Mouse (Mus musculus) lung, embryonic 14.5 days (tissue): ENCODE data around the gene Ube2c. TPM values are rescaled to one million over a fixed set of nuclear protein-coding genes. Genes with fewer than 3 reads are reported as not detected.

Experiments
- ATAC-seq: fragments of 200-750 bp; cut with Nextera tagmentation; 2 replicates; pipeline ENCODE4 v1.8.0; 2017; ENCODE audit warnings: mild to moderate bottlenecking, moderate TSS enrichment, moderate library complexity; ENCODE audit not compliant: insufficient read depth
- DNase-seq: peaks from one replicate; pipeline ENCODE4 v3.0.0-alpha.2; 2015
- H3K27ac ChIP-seq: fragments of 300-500 bp; sonication (generic); 2 replicates; pipeline ENCODE4 v1.5.1; 2014; ENCODE audit warnings: low read depth, mild to moderate bottlenecking, moderate library complexity
- H3K27me3 ChIP-seq: fragments of 300-500 bp; sonication (generic); 2 replicates; pipeline ENCODE4 v1.6.1; 2014; ENCODE audit warnings: low read length, control low read depth; ENCODE audit not compliant: insufficient read depth
- H3K36me3 ChIP-seq: fragments of 300-500 bp; sonication (generic); 2 replicates; pipeline ENCODE4 v1.6.1; 2014; ENCODE audit warnings: control low read depth; ENCODE audit not compliant: insufficient read depth
- H3K4me1 ChIP-seq: fragments of 300-500 bp; sonication (generic); 2 replicates; pipeline ENCODE4 v1.6.1; 2014; ENCODE audit warnings: antibody characterized with exemption, control low read depth; ENCODE audit not compliant: insufficient read depth
- H3K4me2 ChIP-seq: fragments of 300-500 bp; sonication (generic); 2 replicates; pipeline ENCODE4 v1.6.1; 2014; ENCODE audit warnings: mild to moderate bottlenecking
- H3K4me3 ChIP-seq: fragments of 300-500 bp; sonication (generic); 2 replicates; pipeline ENCODE4 v1.5.1; 2014; ENCODE audit warnings: low read depth, low read length
- H3K9ac ChIP-seq: fragments of 300-500 bp; sonication (generic); 2 replicates; pipeline ENCODE4 v1.6.1; 2014
- H3K9me3 ChIP-seq: fragments of 300-500 bp; sonication (generic); 2 replicates; pipeline ENCODE4 v1.6.1; 2016; ENCODE audit warnings: low read depth, low read length, control low read depth
- CTCF ChIP-seq: IDR thresholded peaks from 2 replicates; pipeline ENCODE4 v1.5.1; 2016; ENCODE audit warnings: antibody characterized with exemption, low read depth
- WGBS: fragments of 180-500 bp; shearing (Covaris S2); extraction: QIAGEN DNeasy Blood & Tissue Kit; methylation state at CpG from one replicate; pipeline ENCODE4 v1.1.7; 2014; 5-methylcytosine and 5-hydroxymethylcytosine counted together
- polyA plus RNA-seq: library from polyadenylated mRNA; unstranded; fragments of >200 nt; fragmentation: Nextera tagmentation; extraction: Ambion mirVana; gene quantifications from 2 replicates; pipeline ENCODE4 v1.2.1, GENCODE M21; 2014

Ube2c gene
- polyA plus RNA-seq, 1 experiment from 2014 or later, result 619 TPM

- no peak overlapping the region for H3K27ac ChIP-seq
- no peaks in the 10 kb centered on the region for H3K27me3 ChIP-seq
- H3K4me2 ChIP-seq, result no peak overlapping the region
- H3K9ac ChIP-seq, result no peak overlapping the region
- H3K9me3 ChIP-seq, result no peaks in the 10 kb centered on the region
- 95% methylated on average over 4 of the region's 4 CpGs for WGBS
- H3K4me1 ChIP-seq, result no peaks in the 10 kb centered on the region
- no peak overlapping the region for H3K4me3 ChIP-seq
- DNase-seq (no peak), ATAC-seq (no peak)
- peaks cover 88% of the 10 kb centered on the region for H3K36me3 ChIP-seq
- no peak for TF ChIP-seq CTCF
Observed at GRCm38 (mm10) chr2:164761971-164762370, 7.7 kb upstream of the Ube2c start.

GRCm38 (mm10) chr2:164762593-164762992 lies 7.1 kb upstream of the Ube2c start:
- Histone ChIP-seq H3K4me3 (no peak overlapping the region), H3K36me3 (peaks cover 88% of the 10 kb centered on the region), H3K9ac (no peak overlapping the region), H3K9me3 (no peaks in the 10 kb centered on the region), H3K4me2 (no peak overlapping the region), H3K27ac (no peak overlapping the region), H3K27me3 (no peaks in the 10 kb centered on the region), H3K4me1 (no peaks in the 10 kb centered on the region)
- TF ChIP-seq CTCF, result no peak
- ATAC-seq (no peak), DNase-seq (no peak)
- WGBS, result 81% methylated on average over 7 of the region's 7 CpGs

- peaks cover 66% of the 10 kb centered on the region for H3K36me3 ChIP-seq
- no peaks in the 10 kb centered on the region for H3K4me1 ChIP-seq
Observed at GRCm38 (mm10) chr2:164765841-164766240, 3.9 kb upstream of the Ube2c start.

GRCm38 (mm10) chr2:164767812-164768540 lies 1.7 kb upstream of the Ube2c start:
- H3K27ac ChIP-seq, result peak overlapping the region; percentile 8; the same call in 1 of the 2 replicates
- 90% methylated on average over 15 of the region's 15 CpGs for WGBS
- peaks cover 68% of the 10 kb centered on the region for H3K36me3 ChIP-seq

More at GRCm38 (mm10) chr2:164765841-164766240, 3.9 kb upstream of the Ube2c start:
- H3K27me3 ChIP-seq, result no peaks in the 10 kb centered on the region
- no peak for ATAC-seq
- no peak for DNase-seq
- no peak overlapping the region for H3K4me3 ChIP-seq
- H3K9ac ChIP-seq, result no peak overlapping the region
- H3K27ac ChIP-seq, result no peak overlapping the region
- WGBS, result 72% methylated on average over 3 of the region's 3 CpGs
- no peak overlapping the region for H3K4me2 ChIP-seq
- no peaks in the 10 kb centered on the region for H3K9me3 ChIP-seq
- no peak for TF ChIP-seq CTCF

GRCm38 (mm10) chr2:164770279-164770678 lies 581 bp downstream of the Ube2c start:
- Histone ChIP-seq H3K4me3 (peak overlapping the region; percentile 98), H3K27me3 (no peaks in the 10 kb centered on the region), H3K9ac (peak overlapping the region; percentile 87), H3K4me1 (peaks cover 6% of the 10 kb centered on the region; the same call in 1 of the 2 replicates), H3K27ac (peak overlapping the region; percentile 81), H3K9me3 (no peaks in the 10 kb centered on the region), H3K36me3 (peaks cover 61% of the 10 kb centered on the region), H3K4me2 (peak overlapping the region; percentile 64)
- no peak for TF ChIP-seq CTCF
- ATAC-seq (no peak), DNase-seq (no peak)
- WGBS, result 1% methylated on average over 15 of the region's 15 CpGs

More at GRCm38 (mm10) chr2:164767812-164768540, 1.7 kb upstream of the Ube2c start:
- DNase-seq, result no peak
- Histone ChIP-seq H3K4me3 (no peak overlapping the region), H3K9ac (no peak overlapping the region), H3K9me3 (no peaks in the 10 kb centered on the region), H3K4me2 (no peak overlapping the region), H3K4me1 (peaks cover 6% of the 10 kb centered on the region; the same call in 1 of the 2 replicates), H3K27me3 (no peaks in the 10 kb centered on the region)
- ATAC-seq, result no peak
- no peak for TF ChIP-seq CTCF

GRCm38 (mm10) chr2:164771123-164771522 lies 1.4 kb downstream of the Ube2c start:
- peak overlapping the region; percentile 87 for H3K9ac ChIP-seq
- peak overlapping the region; percentile 64 for H3K4me2 ChIP-seq
- TF ChIP-seq CTCF, result no peak
- peaks cover 53% of the 10 kb centered on the region for H3K36me3 ChIP-seq
- ATAC-seq, result no peak
- H3K27me3 ChIP-seq, result no peaks in the 10 kb centered on the region
- H3K9me3 ChIP-seq, result no peaks in the 10 kb centered on the region
- no peak for DNase-seq
- peak overlapping the region; percentile 98 for H3K4me3 ChIP-seq
- 51% methylated on average over 8 of the region's 8 CpGs for WGBS
- H3K4me1 ChIP-seq, result peaks cover 6% of the 10 kb centered on the region; the same call in 1 of the 2 replicates
- no peak overlapping the region for H3K27ac ChIP-seq

GRCm38 (mm10) chr2:164773229-164773988 lies 3.7 kb downstream of the Ube2c start:
- no peaks in the 10 kb centered on the region for H3K9me3 ChIP-seq
- H3K4me1 ChIP-seq, result peaks cover 6% of the 10 kb centered on the region; the same call in 1 of the 2 replicates
- H3K27me3 ChIP-seq, result no peaks in the 10 kb centered on the region
- DNase-seq, result no peak
- no peak for TF ChIP-seq CTCF
- no peak overlapping the region for H3K4me3 ChIP-seq
- no peak overlapping the region for H3K27ac ChIP-seq
- H3K36me3 ChIP-seq, result peaks cover 32% of the 10 kb centered on the region
- WGBS, result 75% methylated on average over 14 of the region's 14 CpGs
- no peak overlapping the region for H3K4me2 ChIP-seq
- ATAC-seq, result no peak
- no peak overlapping the region for H3K9ac ChIP-seq
